Mouse (Mus musculus) lung, postnatal 10 days (tissue): ENCODE data around the gene Smap1.
A peak's percentile ranks its signal among the peaks of the same experiment; 100 is the strongest.
"Not testable (repeated sequence)": the region's sequence is repeated elsewhere in the genome, so short reads cannot be mapped to it uniquely, and the experiment has no call there.

Source experiments
- DNase-seq: peaks from one replicate; pipeline ENCODE4 v3.0.0; 2021

Gene Smap1

GRCm38 (mm10) chr1:23921711-23922529 lies at the start of gene Smap1:
Gene Smap1 (minus strand): TSS chr1:23922317.
- peak; percentile 81 for DNase-seq

GRCm38 (mm10) chr1:23971159-23971558 lies 49.0 kb upstream of the Smap1 start:
- not testable (repeated sequence) for DNase-seq

- DNase-seq: no peak
These were observed 46.1 kb upstream of the Smap1 start for GRCm38 (mm10) chr1:23968027-23968725.

GRCm38 (mm10) chr1:23966226-23966625 lies 44.1 kb upstream of the Smap1 start:
- no peak for DNase-seq

GRCm38 (mm10) chr1:23959415-23959732 lies 37.3 kb upstream of the Smap1 start:
- DNase-seq: no peak

GRCm38 (mm10) chr1:23958668-23959414 lies 36.7 kb upstream of the Smap1 start:
- DNase-seq: no peak

GRCm38 (mm10) chr1:23958101-23958500 lies 36.0 kb upstream of the Smap1 start:
- no peak for DNase-seq

- no peak for DNase-seq
These were observed 33.4 kb upstream of the Smap1 start for GRCm38 (mm10) chr1:23955539-23955938.

GRCm38 (mm10) chr1:23953921-23954320 lies 31.8 kb upstream of the Smap1 start:
- no peak for DNase-seq

- DNase-seq: no peak
These were observed 26.9 kb upstream of the Smap1 start for GRCm38 (mm10) chr1:23948778-23949699.

- no peak for DNase-seq
These were observed 26.2 kb upstream of the Smap1 start for GRCm38 (mm10) chr1:23948290-23948689.

- DNase-seq: no peak
These were observed 22.0 kb upstream of the Smap1 start for GRCm38 (mm10) chr1:23944076-23944475.

GRCm38 (mm10) chr1:23943146-23943940 lies 21.2 kb upstream of the Smap1 start:
- no peak for DNase-seq

- no peak for DNase-seq
These were observed 13.3 kb upstream of the Smap1 start for GRCm38 (mm10) chr1:23935408-23935762.

GRCm38 (mm10) chr1:23934669-23935407 lies 12.7 kb upstream of the Smap1 start:
- no peak for DNase-seq

- no peak for DNase-seq
These were observed 7.3 kb upstream of the Smap1 start for GRCm38 (mm10) chr1:23929410-23929809.

GRCm38 (mm10) chr1:23928371-23928770 lies 6.3 kb upstream of the Smap1 start:
- no peak for DNase-seq

- no peak for DNase-seq
These were observed 1.9 kb upstream of the Smap1 start for GRCm38 (mm10) chr1:23923779-23924708.

- no peak for DNase-seq
These were observed 390 bp upstream of the Smap1 start for GRCm38 (mm10) chr1:23922530-23922884.

- DNase-seq: no peak
These were observed 1.8 kb downstream of the Smap1 start for GRCm38 (mm10) chr1:23920275-23920674.
